Mouse (Mus musculus) neural tube, embryonic 15.5 days (tissue): ENCODE measurements around the gene Atp5c1. TPM values are rescaled to one million over a fixed set of nuclear protein-coding genes. Genes with fewer than 3 reads are reported as not detected.

ENCODE experiments used
- ATAC-seq: fragments of 200-750 bp; cut with Nextera tagmentation; 2 replicates; pipeline ENCODE4 v1.8.0; 2017; ENCODE audit warnings: mild to moderate bottlenecking, moderate TSS enrichment, moderate library complexity; ENCODE audit not compliant: low FRiP score
- H3K27ac ChIP-seq: fragments of 300-500 bp; sonication (generic); replicated peaks from 2 replicates; pipeline ENCODE4 v1.5.1; 2015; ENCODE audit warnings: mild to moderate bottlenecking, inconsistent platforms
- H3K27me3 ChIP-seq: fragments of 300-500 bp; sonication (generic); replicated peaks from 2 replicates; pipeline ENCODE4 v1.6.1; 2015; ENCODE audit warnings: inconsistent platforms
- H3K36me3 ChIP-seq: fragments of 300-500 bp; sonication (generic); 2 replicates; pipeline ENCODE4 v1.6.1; 2015; ENCODE audit warnings: inconsistent platforms
- H3K4me1 ChIP-seq: fragments of 300-500 bp; sonication (generic); 2 replicates; pipeline ENCODE4 v1.6.1; 2015; ENCODE audit warnings: inconsistent platforms
- H3K4me2 ChIP-seq: fragments of 300-500 bp; sonication (generic); 2 replicates; pipeline ENCODE4 v1.6.1; 2015; ENCODE audit warnings: inconsistent platforms, mild to moderate bottlenecking, moderate library complexity
- H3K4me3 ChIP-seq: fragments of 300-500 bp; sonication (generic); replicated peaks from 2 replicates; pipeline ENCODE4 v1.5.1; 2015; ENCODE audit warnings: mild to moderate bottlenecking, inconsistent platforms
- H3K9ac ChIP-seq: fragments of 300-500 bp; sonication (generic); replicated peaks from 2 replicates; pipeline ENCODE4 v1.6.1; 2015; ENCODE audit warnings: mild to moderate bottlenecking, inconsistent platforms
- H3K9me3 ChIP-seq: fragments of 300-500 bp; sonication (generic); replicated peaks from 2 replicates; pipeline ENCODE4 v1.6.1; 2016; ENCODE audit warnings: inconsistent platforms
- WGBS: fragments of 180-500 bp; shearing (Covaris S2); methylation state at CpG from one replicate; pipeline ENCODE4 v1.1.7; 2015; ENCODE audit warnings: mixed read lengths; 5-methylcytosine and 5-hydroxymethylcytosine counted together
- polyA plus RNA-seq: library from polyadenylated mRNA; unstranded; fragments of >200 nt; fragmentation: Nextera tagmentation; extraction: Ambion mirVana; gene quantifications from 2 replicates; pipeline ENCODE4 v1.2.1, GENCODE M21; 2015

Gene Atp5c1
- polyA plus RNA-seq, 1 experiment from 2014 or later, result 639 TPM

DNA sequence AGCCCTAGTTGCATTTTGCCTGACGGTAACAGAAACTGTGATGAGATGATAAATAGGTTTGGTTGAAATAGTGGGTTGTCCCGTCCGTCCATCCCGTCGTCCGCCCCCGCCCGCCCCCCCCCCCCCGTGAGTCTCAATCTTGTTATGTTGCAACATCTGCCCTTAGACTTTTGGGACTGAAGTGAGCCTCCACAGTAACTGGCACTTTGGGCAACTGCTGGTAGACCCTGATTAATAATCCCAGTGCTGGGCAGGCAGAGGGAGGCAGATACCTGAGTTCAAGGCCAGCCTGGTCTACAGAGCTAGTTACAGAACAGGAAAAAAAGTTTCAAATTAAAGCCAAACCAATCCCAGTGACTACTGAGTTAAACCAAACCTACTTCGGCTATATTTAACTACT lies 30.9 kb downstream of the Atp5c1 start:
- H3K9me3 ChIP-seq, result no peaks in the 10 kb centered on the region
- H3K27ac ChIP-seq, result no peak overlapping the region
- peak overlapping the region; percentile 93 for H3K4me3 ChIP-seq
- H3K4me2 ChIP-seq, result peak overlapping the region; percentile 87
- 12% methylated on average over 10 of the region's 10 CpGs for WGBS
- no peak for ATAC-seq
- peak overlapping the region; percentile 40 for H3K9ac ChIP-seq
- no peaks in the 10 kb centered on the region for H3K27me3 ChIP-seq
- H3K4me1 ChIP-seq, result peaks cover 20% of the 10 kb centered on the region
- H3K36me3 ChIP-seq, result peaks cover 7% of the 10 kb centered on the region; the same call in 1 of the 2 replicates

DNA sequence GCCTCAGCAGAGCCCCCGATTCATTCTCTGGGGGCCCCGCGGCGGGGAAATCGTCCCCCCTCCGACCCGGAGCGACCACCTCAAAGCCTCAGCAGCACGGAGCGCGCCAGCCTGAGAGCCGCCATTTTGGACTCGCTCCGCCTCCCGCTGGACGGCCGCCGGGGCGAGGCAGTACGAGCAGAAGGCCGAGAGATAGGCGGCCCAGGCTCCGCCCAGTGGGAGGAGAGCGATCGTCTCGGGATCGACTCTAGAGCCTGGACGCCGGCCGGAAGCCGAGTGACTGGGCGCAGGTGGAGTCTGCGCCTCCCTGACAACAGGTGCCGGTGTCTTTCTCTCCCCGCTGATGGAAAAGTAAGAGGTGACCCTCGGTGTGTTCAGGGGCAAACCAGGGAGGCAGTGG lies 31.8 kb downstream of the Atp5c1 start, which contains the start of gene Taf3:
Gene Taf3, minus strand, starts transcription at position 136 of the 400 bp plus-strand sequence.
- H3K27ac ChIP-seq, result peak within 1 kb of the TSS; percentile 76
- H3K4me2 ChIP-seq, result peak within 1 kb of the TSS; percentile 87
- peak within 1 kb of the TSS; percentile 93 for H3K4me3 ChIP-seq
- no peaks in the 10 kb centered on the region for H3K36me3 ChIP-seq
- peaks cover 20% of the 10 kb centered on the region for H3K4me1 ChIP-seq
- H3K27me3 ChIP-seq, result no peaks in the 10 kb centered on the region
- peak within 1 kb of the TSS; percentile 76 for H3K9ac ChIP-seq
- under 1% methylated on average over 36 of the region's 36 CpGs for WGBS
- no peaks in the 10 kb centered on the region for H3K9me3 ChIP-seq
- peak; percentile 96 for ATAC-seq

DNA sequence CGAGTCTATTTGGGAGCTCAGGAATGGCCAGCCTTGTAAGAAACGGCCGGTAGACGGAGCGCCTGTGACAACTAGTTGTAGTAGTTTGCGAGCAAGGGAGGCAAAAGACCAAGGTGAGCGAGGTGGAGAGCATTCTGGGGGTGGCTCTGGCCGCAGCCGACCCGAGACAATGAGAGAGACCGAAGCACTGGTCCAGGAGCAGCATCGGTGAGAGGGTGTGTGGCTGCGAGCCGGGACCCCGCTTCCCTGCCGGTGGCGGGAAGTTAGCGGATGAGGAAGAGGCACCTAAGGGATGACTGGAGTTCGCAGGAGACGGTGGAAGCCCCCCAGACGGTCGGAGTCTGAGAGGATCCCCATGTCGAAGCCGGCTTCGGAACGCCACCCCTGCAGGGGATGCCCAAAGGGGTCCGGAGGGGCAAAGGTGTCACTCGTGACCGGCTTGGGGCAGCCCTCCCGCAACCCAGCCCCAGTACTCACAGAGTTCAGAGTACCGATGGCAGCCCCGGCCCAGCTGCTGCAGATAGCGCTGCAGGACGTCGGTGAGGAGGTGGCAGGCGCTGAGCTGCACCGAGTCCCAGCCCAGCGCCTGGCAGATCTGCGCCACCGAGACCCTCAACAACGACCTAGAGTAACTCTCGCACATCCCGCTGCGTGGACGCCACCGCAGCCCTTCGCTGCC lies 32.4 kb downstream of the Atp5c1 start:
- peak overlapping the region; percentile 76 for H3K9ac ChIP-seq
- no peaks in the 10 kb centered on the region for H3K27me3 ChIP-seq
- H3K9me3 ChIP-seq, result no peaks in the 10 kb centered on the region
- 0% methylated on average over 47 of the region's 47 CpGs for WGBS
- peak overlapping the region; percentile 76 for H3K27ac ChIP-seq
- peaks cover 20% of the 10 kb centered on the region for H3K4me1 ChIP-seq
- ATAC-seq, result peak; percentile 79
- peak overlapping the region; percentile 93 for H3K4me3 ChIP-seq
- no peaks in the 10 kb centered on the region for H3K36me3 ChIP-seq
- H3K4me2 ChIP-seq, result peak overlapping the region; percentile 87

DNA sequence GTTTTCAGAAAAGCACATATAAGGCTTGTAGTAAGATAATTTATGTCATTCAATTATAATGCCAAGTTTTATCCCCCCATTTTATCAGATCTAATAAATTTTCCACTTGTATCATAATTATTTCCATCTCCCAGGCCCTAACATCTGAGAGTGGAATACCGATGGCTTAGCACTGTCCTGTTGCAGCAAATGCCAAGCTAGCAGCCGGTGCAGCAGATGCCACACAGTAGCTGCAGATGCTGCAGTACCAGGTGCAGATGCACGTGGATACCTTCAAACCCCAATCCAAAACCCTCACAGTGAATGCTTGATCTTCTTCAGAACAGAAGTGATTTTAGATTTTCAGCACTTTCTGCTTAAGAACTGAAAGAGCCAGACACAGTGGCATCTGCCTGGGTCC lies 45.3 kb downstream of the Atp5c1 start:
- Histone ChIP-seq H3K27ac (no peak overlapping the region), H3K9me3 (no peaks in the 10 kb centered on the region), H3K4me1 (no peaks in the 10 kb centered on the region), H3K4me3 (no peak overlapping the region), H3K36me3 (peaks cover 2% of the 10 kb centered on the region; the same call in 1 of the 2 replicates), H3K4me2 (no peak overlapping the region), H3K27me3 (no peaks in the 10 kb centered on the region), H3K9ac (no peak overlapping the region)
- 76% methylated on average over 3 of the region's 3 CpGs for WGBS
- no peak for ATAC-seq

DNA sequence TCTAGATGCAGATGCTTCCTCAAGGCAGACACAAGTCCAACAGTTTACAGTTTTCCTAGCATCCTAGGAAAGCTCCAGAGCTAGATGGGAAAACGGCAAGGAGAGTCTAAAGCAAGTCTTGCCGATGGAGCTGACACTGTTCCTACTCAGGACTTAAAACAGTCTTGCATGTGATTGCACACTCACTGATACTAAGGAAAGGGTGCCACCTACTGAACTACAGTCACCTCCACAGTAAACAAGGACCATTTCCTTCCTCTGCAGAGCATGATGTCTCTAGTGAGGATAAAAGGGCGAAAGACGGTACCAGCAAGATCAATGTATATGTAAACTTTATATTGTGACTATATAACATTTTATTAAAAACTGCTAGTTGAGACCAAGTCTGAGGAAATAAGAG lies 46.6 kb downstream of the Atp5c1 start:
- Histone ChIP-seq H3K9me3 (no peaks in the 10 kb centered on the region), H3K27me3 (no peaks in the 10 kb centered on the region), H3K4me3 (no peak overlapping the region), H3K4me2 (no peak overlapping the region), H3K4me1 (no peaks in the 10 kb centered on the region), H3K9ac (no peak overlapping the region), H3K36me3 (no peaks in the 10 kb centered on the region), H3K27ac (no peak overlapping the region)
- 67% methylated on average over 4 of the region's 4 CpGs for WGBS
- ATAC-seq, result no peak

DNA sequence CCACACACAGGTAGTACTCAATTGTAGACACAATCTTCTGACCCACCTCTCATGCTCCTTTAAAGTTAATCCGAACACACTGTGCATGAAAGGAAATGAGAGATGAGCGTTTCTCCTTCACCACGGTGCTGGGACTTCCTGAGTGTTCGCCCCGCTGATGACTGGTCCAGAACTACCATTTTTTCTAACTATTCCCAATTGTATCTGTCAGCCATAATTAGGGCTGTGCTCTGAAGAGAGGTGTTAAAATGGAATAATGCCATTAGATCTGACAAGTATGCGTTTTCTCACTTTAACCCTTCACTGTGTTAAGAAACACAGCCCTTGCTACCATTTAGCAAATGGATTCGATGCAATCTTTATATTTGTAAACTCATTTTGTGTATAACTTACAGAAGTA lies 50.6 kb downstream of the Atp5c1 start:
- Histone ChIP-seq H3K9me3 (no peaks in the 10 kb centered on the region), H3K27ac (no peak overlapping the region), H3K4me1 (no peaks in the 10 kb centered on the region), H3K9ac (no peak overlapping the region), H3K4me2 (no peak overlapping the region), H3K36me3 (no peaks in the 10 kb centered on the region), H3K27me3 (no peaks in the 10 kb centered on the region), H3K4me3 (no peak overlapping the region)
- 70% methylated on average over 7 of the region's 7 CpGs for WGBS
- no peak for ATAC-seq

DNA sequence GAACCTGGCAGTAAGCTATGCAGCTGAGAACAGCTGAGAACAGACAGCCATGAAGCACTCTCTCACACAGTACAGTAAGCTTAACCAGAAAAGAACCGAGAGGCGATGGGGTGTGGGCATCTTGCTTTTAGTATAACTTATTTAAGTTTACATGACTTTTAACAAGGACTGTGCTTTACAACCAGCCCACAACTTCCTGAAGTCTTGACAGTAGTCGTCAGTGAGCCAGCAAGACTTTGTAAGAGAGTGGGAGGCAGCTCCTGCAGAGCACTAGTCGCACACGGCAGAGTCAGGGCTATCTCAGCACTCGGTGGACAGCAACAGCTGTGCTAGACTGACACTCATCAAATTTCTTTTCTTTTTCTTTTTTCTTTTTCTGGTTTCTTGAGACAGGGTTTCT lies 56.0 kb downstream of the Atp5c1 start:
- no peaks in the 10 kb centered on the region for H3K9me3 ChIP-seq
- no peak overlapping the region for H3K4me3 ChIP-seq
- H3K4me2 ChIP-seq, result no peak overlapping the region
- ATAC-seq, result no peak
- H3K27me3 ChIP-seq, result no peaks in the 10 kb centered on the region
- no peak overlapping the region for H3K9ac ChIP-seq
- no peaks in the 10 kb centered on the region for H3K36me3 ChIP-seq
- WGBS, result 92% methylated on average over 6 of the region's 6 CpGs
- H3K27ac ChIP-seq, result no peak overlapping the region
- no peaks in the 10 kb centered on the region for H3K4me1 ChIP-seq

DNA sequence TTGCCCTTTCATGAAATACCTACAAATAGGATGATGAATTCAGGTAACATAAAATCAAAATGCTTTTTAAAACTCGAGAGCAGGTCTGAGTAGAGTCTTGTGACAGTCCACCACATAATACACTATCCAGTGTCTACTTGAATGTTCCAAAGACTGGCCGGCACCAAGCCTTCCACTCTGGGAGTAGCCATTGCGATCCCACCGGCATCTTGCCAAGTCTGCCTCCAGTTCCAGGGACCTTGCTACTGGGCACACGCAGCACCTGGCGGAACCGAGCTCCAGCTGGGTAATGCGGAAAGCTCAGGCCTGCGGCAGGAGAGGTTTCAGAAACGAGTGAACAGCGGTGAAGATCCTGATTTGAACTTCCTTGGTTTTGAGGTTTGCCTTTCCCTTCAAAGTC lies 59.0 kb downstream of the Atp5c1 start:
- H3K4me3 ChIP-seq, result no peak overlapping the region
- no peaks in the 10 kb centered on the region for H3K36me3 ChIP-seq
- WGBS, result 89% methylated on average over 11 of the region's 11 CpGs
- no peak overlapping the region for H3K4me2 ChIP-seq
- H3K27ac ChIP-seq, result no peak overlapping the region
- no peak for ATAC-seq
- H3K9ac ChIP-seq, result no peak overlapping the region
- H3K27me3 ChIP-seq, result no peaks in the 10 kb centered on the region
- H3K4me1 ChIP-seq, result no peaks in the 10 kb centered on the region
- H3K9me3 ChIP-seq, result no peaks in the 10 kb centered on the region

DNA sequence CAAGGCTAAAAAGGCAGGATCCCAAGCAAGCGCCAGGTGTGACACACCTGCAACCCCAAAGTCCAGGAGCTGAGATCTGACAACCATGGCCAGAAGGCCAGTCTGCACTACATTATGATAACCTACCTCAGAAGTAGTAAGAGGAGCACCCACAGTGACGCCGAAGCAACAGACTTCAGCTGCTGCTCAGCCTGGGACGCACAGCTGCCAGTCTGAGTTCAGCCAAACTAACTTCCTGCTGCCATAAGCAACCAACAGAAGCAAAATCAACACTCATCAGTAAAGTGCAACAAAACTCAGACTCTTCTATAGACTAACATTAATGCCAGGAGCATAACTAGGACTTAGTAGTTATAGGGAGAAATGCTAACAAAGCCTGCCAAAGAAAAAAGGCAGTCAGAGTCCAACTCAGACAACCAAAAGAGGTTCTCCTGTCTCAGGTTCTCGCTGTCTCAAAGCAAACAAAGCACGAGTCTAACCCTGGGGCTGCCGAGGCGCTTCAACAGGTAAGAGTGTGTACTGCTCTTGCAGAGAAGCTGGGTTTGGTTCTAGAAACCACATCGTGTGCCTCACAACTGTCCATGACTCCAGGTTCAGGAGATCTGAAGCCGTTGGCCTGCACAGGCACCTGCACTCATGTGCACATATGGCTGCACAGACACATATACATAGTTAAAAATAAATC lies 65.2 kb downstream of the Atp5c1 start:
- Histone ChIP-seq H3K4me2 (no peak overlapping the region), H3K9me3 (no peaks in the 10 kb centered on the region), H3K27ac (no peak overlapping the region), H3K27me3 (no peaks in the 10 kb centered on the region), H3K9ac (no peak overlapping the region), H3K4me1 (peaks cover under 1% of the 10 kb centered on the region; the same call in 1 of the 2 replicates), H3K36me3 (no peaks in the 10 kb centered on the region), H3K4me3 (no peak overlapping the region)
- 89% methylated on average over 10 of the region's 10 CpGs for WGBS
- ATAC-seq, result no peak

DNA sequence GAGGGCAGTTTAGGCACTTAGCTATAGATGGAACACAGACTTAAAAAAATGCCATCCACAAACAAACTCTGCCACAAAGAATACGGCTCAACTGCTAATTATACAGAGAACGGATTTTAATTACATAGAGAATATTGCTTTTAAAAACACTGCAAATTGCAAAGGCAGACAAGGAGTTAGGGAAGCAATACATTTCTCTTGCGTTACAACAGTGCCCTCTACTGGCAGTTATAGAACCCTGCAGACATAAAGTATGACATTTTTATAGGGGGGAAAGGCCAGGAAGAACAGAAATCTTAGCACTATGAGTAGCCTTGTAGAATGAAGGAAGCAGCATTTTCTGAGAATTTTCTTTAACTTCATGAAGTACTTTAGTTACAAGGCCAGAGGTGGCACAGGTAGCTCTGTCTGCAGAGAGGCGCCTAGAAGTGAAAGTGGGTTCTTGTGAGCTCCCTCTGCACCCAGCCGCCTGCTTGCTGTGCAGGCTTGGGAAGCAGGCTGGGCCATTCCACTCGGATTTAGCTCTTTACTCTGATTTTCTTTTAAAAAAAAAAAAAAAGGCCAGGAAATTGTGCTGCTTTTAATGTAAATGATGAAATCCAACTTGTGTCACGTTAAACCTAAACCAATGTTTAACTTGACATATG lies 69.9 kb downstream of the Atp5c1 start:
- Histone ChIP-seq H3K27me3 (no peaks in the 10 kb centered on the region), H3K4me2 (no peak overlapping the region), H3K4me3 (no peak overlapping the region), H3K36me3 (no peaks in the 10 kb centered on the region), H3K9ac (no peak overlapping the region), H3K4me1 (peaks cover 6% of the 10 kb centered on the region), H3K9me3 (no peaks in the 10 kb centered on the region), H3K27ac (no peak overlapping the region)
- 35% methylated on average over 7 of the region's 7 CpGs for WGBS
- ATAC-seq, result peak; percentile 73

DNA sequence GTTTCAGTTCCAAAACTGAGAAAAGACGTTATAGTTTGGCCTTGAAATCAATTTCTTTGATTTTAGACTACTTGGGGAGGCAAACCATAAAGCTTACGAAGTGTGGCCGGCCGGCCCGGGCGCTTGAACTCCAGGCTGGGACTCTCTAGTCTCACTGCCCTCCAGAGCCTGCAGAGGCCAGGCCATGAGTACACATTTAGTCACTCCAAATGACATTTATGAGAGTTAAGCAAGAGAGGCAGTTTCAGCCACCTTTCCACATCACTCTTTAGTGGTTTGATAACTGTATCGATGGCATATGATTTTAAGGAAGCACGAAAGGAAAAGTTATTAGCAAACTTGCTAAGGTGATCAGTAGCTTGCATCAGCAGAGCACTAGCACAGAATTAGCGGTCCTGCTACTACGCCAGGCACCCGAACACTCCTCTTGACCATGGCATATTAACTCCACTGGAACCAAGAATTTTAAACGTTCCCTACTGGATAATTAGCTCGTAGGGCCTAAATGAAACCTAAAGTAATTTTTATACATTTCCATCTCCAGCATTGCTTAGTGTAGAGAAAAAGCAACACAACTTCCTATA lies 70.5 kb downstream of the Atp5c1 start:
- ATAC-seq, result peak; percentile 35; the same call in 1 of the 2 replicates
- Histone ChIP-seq H3K27me3 (no peaks in the 10 kb centered on the region), H3K4me3 (no peak overlapping the region), H3K9ac (no peak overlapping the region), H3K4me2 (no peak overlapping the region), H3K4me1 (peaks cover 6% of the 10 kb centered on the region), H3K36me3 (no peaks in the 10 kb centered on the region), H3K27ac (no peak overlapping the region), H3K9me3 (no peaks in the 10 kb centered on the region)
- WGBS, result 73% methylated on average over 13 of the region's 13 CpGs
